Mouse (Mus musculus) bone marrow, adult 2 months (tissue): ENCODE data around the gene Ppp2r5b.

Experiments used
- CTCF ChIP-seq: fragments of 200-500 bp; IDR thresholded peaks from 2 replicates; pipeline ENCODE4 v1.5.1; 2011; ENCODE audit warnings: low read length, control low read depth; ENCODE audit not compliant: control insufficient read depth, insufficient read depth
- POLR2A ChIP-seq: fragments of 200-500 bp; IDR thresholded peaks from 2 replicates; pipeline ENCODE4 v1.6.1; 2011; ENCODE audit warnings: low read depth, mild to moderate bottlenecking, control low read depth, low read length, borderline replicate concordance; ENCODE audit not compliant: control insufficient read depth

DNA sequence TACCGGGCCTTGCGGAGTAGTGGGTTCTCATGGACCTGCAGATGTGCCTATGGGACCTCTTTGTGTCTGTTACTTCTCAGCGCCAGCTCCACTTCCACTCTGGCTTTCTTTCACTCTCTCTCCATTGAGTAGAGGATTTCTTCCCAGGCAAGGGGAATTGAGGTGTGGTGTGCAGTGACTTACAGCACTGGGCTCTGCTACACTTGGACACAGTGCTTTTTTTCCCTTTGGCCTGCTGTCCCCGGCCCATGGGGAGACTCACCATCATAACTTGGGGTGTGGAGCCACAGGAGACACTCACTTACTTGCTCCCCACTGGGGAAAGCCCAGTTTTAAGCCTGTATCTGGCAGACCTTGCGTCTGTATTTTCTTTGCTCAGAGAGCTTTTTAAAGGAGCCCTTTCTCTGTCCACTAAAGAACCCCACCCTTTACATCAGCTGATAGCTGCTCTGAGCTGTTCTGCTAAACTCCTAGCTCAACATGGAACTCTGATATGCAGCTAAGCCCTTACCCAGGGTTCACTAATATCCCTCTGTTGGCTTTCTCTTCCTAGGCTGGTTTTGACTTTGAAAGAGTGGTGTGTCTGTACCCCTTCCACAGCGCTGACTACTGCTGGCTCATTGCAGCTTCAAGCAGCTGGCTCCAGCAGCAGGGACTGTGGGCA is 43.9 kb upstream of the Ppp2r5b start:
- TF ChIP-seq CTCF (no peak), POLR2A (no peak)
